Mouse (Mus musculus): Measurements from ENCODE around the gene Smim24. TPM values are rescaled to one million over a fixed set of nuclear protein-coding genes. Genes with fewer than 3 reads are reported as not detected.

Smim24 gene
- polyA plus RNA-seq, 1 experiment, result 51.1 TPM

DNA sequence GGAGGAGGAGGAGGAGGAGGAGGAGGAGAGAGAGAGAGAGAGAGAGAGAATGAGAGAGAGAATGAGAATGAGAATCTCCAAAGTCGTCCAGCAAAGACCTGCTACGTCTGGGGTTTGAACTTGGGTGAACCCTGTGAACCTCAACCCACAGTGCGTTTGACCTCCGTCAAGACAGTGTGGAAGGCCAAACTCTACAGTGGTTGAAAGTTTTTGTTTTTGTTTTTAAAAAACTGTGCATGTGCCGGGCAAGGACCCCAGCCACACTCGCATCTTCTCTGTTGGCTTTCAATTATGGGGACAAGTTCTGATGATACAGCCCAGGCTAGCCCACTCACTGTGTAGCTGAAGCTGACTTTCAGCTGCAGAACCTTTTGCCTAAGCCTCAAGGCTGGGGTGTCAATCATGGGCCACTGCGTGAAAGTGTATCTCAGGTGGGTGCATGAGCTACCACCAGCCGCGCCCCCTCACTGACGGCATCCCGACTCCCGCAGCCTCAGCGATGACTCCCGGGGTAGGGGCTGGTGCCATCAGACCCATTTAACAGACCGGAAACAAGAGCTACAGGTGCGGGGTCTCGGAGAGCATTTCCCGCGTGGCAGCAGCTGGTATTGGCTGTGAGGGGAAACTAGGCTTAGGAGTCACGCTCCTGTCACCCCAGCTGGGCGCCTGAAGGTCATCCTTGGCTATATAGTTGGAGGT is 39.5 kb downstream of the Smim24 start:
- TF ChIP-seq POLR2A (IDR thresholded peaks at IDR 0.05; ENCODE audit: control insufficient read depth, extremely low read depth, insufficient read depth, low read length, poor library complexity) (no peak), CTCF (IDR thresholded peaks at IDR 0.05; ENCODE audit: borderline replicate concordance, control insufficient read depth, extremely low read depth, insufficient read depth, low read length, poor library complexity) (no peak)
- Histone ChIP-seq H3K4me3 (ENCODE audit: control insufficient read depth, insufficient read depth, low read length) (peak overlapping the region; percentile 10), H3K27me3 (ENCODE audit: control insufficient read depth, insufficient read depth, low read length) (no peaks in the 10 kb centered on the region), H3K27ac (ENCODE audit: control insufficient read depth, insufficient read depth, low read length) (no peak overlapping the region), H3K36me3 (ENCODE audit: control insufficient read depth, insufficient read depth, low read length) (no peaks in the 10 kb centered on the region), H3K4me1 (replicated peaks; ENCODE audit: control insufficient read depth, insufficient read depth, low read length) (peaks cover 48% of the 10 kb centered on the region)
- WGBS, result 48% methylated on average over 21 of the region's 21 CpGs
- DNase-seq, result no peak

DNA sequence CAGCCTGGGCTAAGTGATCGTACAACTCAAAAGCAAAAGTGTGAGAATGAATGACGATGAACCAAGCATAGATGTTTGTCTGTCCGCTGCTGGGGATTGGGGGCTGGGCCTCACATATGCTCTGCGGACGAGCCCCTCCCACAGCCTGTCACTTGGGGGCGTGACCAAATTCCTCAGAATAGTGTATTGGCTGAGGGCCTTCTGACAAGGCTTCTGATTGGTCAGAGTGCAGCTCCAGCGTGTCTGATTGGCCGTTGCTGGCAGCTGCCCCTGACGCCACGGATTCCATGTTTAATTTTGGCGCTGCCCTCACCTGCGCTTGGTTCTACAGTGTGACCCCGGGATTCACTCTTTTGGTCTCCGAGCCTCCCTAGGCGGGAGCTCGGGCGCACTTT is 40.0 kb downstream of the Smim24 start:
- under 1% methylated on average over 17 of the region's 17 CpGs for WGBS

DNA sequence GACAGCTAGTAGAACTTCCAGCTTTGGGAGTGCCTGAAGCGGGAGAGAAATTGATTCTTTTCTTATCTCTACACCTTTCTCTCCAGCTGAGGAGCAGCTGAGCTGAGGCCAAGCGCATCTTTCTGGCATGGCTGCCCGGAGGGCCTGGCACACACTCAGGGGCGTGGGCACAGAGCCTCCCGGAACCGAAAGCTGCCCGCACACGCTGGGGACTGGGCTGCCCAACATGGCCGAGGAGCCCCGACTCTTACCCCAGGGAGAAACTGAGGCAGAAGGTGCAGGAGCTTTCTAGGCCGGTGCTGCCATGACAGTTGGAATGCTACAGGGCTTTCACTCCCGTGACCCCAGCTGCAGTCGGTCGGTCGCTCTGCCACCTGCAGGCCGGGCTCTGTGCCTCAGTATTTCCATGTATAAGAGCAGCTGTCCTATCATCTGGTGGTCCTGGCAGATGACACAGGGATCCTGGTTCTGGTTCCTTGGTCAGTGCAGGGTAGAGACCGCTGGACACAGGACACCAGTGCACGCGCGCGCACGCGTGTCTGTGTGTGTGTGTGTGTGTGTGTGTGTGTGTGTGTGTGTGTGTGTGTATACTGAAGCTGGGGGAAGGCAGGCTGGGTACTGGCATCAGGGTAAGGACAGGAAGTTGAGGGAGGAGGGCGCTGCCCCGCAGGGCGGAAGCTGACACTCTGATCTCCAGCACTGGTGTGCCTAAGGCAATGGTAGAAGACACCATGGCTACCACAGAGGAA is 40.9 kb downstream of the Smim24 start:
- Histone ChIP-seq H3K4me3 (ENCODE audit: control insufficient read depth, insufficient read depth, low read length) (peak overlapping the region; percentile 13), H3K27ac (ENCODE audit: control insufficient read depth, insufficient read depth, low read length) (peak overlapping the region; percentile 58), H3K27me3 (ENCODE audit: control insufficient read depth, insufficient read depth, low read length) (no peaks in the 10 kb centered on the region), H3K36me3 (ENCODE audit: control insufficient read depth, insufficient read depth, low read length) (no peaks in the 10 kb centered on the region), H3K4me1 (replicated peaks; ENCODE audit: control insufficient read depth, insufficient read depth, low read length) (peaks cover 48% of the 10 kb centered on the region)
- no peak for TF ChIP-seq CTCF (IDR thresholded peaks at IDR 0.05; ENCODE audit: borderline replicate concordance, control insufficient read depth, extremely low read depth, insufficient read depth, low read length, poor library complexity)
- TF ChIP-seq POLR2A (IDR thresholded peaks at IDR 0.05; ENCODE audit: control insufficient read depth, extremely low read depth, insufficient read depth, low read length, poor library complexity), result no peak
- DNase-seq, result peak; percentile 70
- WGBS, result 22% methylated on average over 26 of the region's 26 CpGs

More for the DNA sequence above, 40.0 kb downstream of the Smim24 start:
- H3K36me3 ChIP-seq (ENCODE audit: control insufficient read depth, insufficient read depth, low read length), result no peaks in the 10 kb centered on the region
- no peaks in the 10 kb centered on the region for H3K27me3 ChIP-seq (ENCODE audit: control insufficient read depth, insufficient read depth, low read length)
- H3K27ac ChIP-seq (ENCODE audit: control insufficient read depth, insufficient read depth, low read length), result peak overlapping the region; percentile 58; the same call in 1 of the 2 replicates
- peak overlapping the region; percentile 10 for H3K4me3 ChIP-seq (ENCODE audit: control insufficient read depth, insufficient read depth, low read length)
- DNase-seq, result peak; percentile 90
- no peak for TF ChIP-seq POLR2A (IDR thresholded peaks at IDR 0.05; ENCODE audit: control insufficient read depth, extremely low read depth, insufficient read depth, low read length, poor library complexity)
- peak; percentile 16; the same call in 1 of the 2 replicates for TF ChIP-seq CTCF (IDR thresholded peaks at IDR 0.05; ENCODE audit: borderline replicate concordance, control insufficient read depth, extremely low read depth, insufficient read depth, low read length, poor library complexity)
- H3K4me1 ChIP-seq (replicated peaks; ENCODE audit: control insufficient read depth, insufficient read depth, low read length), result peaks cover 48% of the 10 kb centered on the region

DNA sequence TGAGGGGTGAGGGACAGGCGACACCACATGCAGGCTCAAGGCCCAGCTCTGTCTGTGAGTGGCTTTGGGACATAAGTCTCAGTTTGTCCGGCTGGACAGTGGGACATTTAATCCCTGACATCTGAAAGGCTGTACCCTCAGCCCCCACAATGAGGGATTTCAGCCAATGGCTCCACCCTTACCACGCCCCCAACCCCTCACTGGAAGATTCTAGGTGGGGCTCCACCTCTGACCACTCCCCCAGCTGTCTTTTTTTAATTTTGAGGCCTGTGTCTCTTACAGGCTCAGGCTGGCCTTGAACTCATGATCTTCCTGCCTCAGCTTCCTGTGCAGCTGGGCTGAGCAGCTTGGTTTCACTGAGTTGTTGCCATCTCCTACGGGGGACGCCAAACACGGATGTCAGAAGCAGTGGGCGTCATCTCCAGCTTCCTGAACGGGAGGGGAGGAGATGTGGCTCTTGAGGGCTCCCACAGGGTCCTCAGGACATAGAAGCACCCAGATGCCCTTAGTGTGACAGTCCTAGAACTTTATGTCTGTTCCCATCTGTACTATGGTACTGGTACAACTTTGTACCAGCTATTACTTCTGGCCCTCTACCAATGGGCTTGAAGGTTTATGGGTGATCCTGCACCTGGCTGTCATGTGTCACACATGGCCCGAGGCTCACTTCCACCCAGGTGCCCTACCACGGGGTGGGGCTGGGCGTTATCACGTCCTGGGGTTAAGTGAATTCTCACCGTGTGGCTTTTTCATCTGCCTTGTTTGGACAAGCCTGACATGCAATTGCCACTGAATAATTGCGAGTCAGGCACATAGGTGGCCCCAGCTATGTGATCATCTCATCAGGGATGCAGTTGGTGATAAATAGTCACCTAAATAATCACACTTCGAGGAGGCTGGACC is 41.8 kb downstream of the Smim24 start:
- Histone ChIP-seq H3K4me1 (replicated peaks; ENCODE audit: control insufficient read depth, insufficient read depth, low read length) (peaks cover 41% of the 10 kb centered on the region), H3K27me3 (ENCODE audit: control insufficient read depth, insufficient read depth, low read length) (no peaks in the 10 kb centered on the region), H3K36me3 (ENCODE audit: control insufficient read depth, insufficient read depth, low read length) (no peaks in the 10 kb centered on the region), H3K4me3 (ENCODE audit: control insufficient read depth, insufficient read depth, low read length) (no peak overlapping the region), H3K27ac (ENCODE audit: control insufficient read depth, insufficient read depth, low read length) (peak overlapping the region; percentile 48; the same call in 1 of the 2 replicates)
- no peak for TF ChIP-seq CTCF (IDR thresholded peaks at IDR 0.05; ENCODE audit: borderline replicate concordance, control insufficient read depth, extremely low read depth, insufficient read depth, low read length, poor library complexity)
- TF ChIP-seq POLR2A (IDR thresholded peaks at IDR 0.05; ENCODE audit: control insufficient read depth, extremely low read depth, insufficient read depth, low read length, poor library complexity), result no peak
- 24% methylated on average over 15 of the region's 15 CpGs for WGBS
- DNase-seq, result peak; percentile 36

DNA sequence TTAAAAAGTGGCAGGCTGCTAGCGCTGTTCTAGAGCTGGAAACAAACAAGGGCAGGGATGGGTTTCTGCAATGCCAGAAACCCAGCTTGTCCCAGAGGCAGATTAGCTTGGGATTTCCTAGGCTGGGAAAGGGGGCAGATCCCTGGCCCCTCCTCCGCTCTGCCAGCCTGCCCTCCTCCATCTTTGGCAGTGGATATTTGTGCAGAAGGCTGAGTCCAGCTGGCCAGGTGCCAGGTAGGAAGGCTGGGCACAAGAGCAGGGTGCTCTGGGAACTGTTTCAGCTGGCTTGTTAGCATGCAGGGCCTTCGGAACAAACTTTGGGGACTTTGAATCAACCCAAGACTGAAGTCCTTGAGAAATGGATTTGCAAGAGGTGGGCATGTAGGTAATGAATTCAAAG is 42.6 kb downstream of the Smim24 start:
- no peak for DNase-seq
- Histone ChIP-seq H3K27me3 (ENCODE audit: control insufficient read depth, insufficient read depth, low read length) (no peaks in the 10 kb centered on the region), H3K27ac (ENCODE audit: control insufficient read depth, insufficient read depth, low read length) (no peak overlapping the region), H3K36me3 (ENCODE audit: control insufficient read depth, insufficient read depth, low read length) (no peaks in the 10 kb centered on the region), H3K4me3 (ENCODE audit: control insufficient read depth, insufficient read depth, low read length) (no peak overlapping the region), H3K4me1 (replicated peaks; ENCODE audit: control insufficient read depth, insufficient read depth, low read length) (peaks cover 39% of the 10 kb centered on the region)
- TF ChIP-seq CTCF (IDR thresholded peaks at IDR 0.05; ENCODE audit: borderline replicate concordance, control insufficient read depth, extremely low read depth, insufficient read depth, low read length, poor library complexity), result no peak
- WGBS, result 95% methylated on average over 3 of the region's 3 CpGs

DNA sequence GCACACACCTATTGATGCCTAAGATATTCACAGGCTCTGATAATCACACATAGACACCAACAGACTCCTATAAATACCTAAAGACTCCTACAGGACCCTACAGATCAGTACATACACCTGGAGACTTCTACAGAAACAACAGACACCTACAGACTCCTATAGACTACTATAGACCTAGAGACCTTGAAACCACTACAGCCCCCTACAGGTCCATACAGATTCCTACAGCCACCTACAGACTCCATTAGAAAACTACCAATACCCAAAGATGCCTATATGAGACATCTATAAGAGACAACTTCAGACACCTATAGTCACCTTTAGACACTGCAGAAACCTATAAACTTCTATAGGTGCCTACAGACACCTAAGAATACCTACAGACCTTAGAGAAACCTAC is 48.2 kb downstream of the Smim24 start:
- no peak for TF ChIP-seq POLR2A (IDR thresholded peaks at IDR 0.05; ENCODE audit: control insufficient read depth, extremely low read depth, insufficient read depth, low read length, poor library complexity)
- no peak for TF ChIP-seq CTCF (IDR thresholded peaks at IDR 0.05; ENCODE audit: borderline replicate concordance, control insufficient read depth, extremely low read depth, insufficient read depth, low read length, poor library complexity)
- no peak overlapping the region for H3K4me3 ChIP-seq (ENCODE audit: control insufficient read depth, insufficient read depth, low read length)
- H3K4me1 ChIP-seq (replicated peaks; ENCODE audit: control insufficient read depth, insufficient read depth, low read length), result no peaks in the 10 kb centered on the region
- H3K36me3 ChIP-seq (ENCODE audit: control insufficient read depth, insufficient read depth, low read length), result no peaks in the 10 kb centered on the region
- DNase-seq, result no peak
- no peaks in the 10 kb centered on the region for H3K27me3 ChIP-seq (ENCODE audit: control insufficient read depth, insufficient read depth, low read length)
- H3K27ac ChIP-seq (ENCODE audit: control insufficient read depth, insufficient read depth, low read length), result no peak overlapping the region

Other genes with a start within 250 kb of the Smim24 start
- gene Pias4, start 225.1 kb upstream of the Smim24 start, polyA plus RNA-seq (2012; rRNA removed), result 67.6 and 72.9 TPM in 2 replicates
- gene Eef2, start 216.4 kb upstream of the Smim24 start, polyA plus RNA-seq (2012; rRNA removed), result 2,100 and 2,369 TPM in 2 replicates
- 95.9 and 103 TPM in 2 replicates for gene Dapk3, start 210.0 kb upstream of the Smim24 start, polyA plus RNA-seq (2012; rRNA removed)
- gene 4930442H23Rik, start 209.2 kb upstream of the Smim24 start, polyA plus RNA-seq (2012; rRNA removed), result not detected in 2 replicates
- 0.12 TPM in 1 of 2 replicates, not detected in the other for gene Nmrk2, start 191.0 kb upstream of the Smim24 start, polyA plus RNA-seq (2012; rRNA removed)
- 2.4 and 2.5 TPM in 2 replicates for gene Atcay, start 162.2 kb upstream of the Smim24 start, polyA plus RNA-seq (2012; rRNA removed)
- 9.1 and 9.6 TPM in 2 replicates for gene Zfr2, start 159.9 kb upstream of the Smim24 start, polyA plus RNA-seq (2012; rRNA removed)
- gene Matk, start 140.1 kb upstream of the Smim24 start, polyA plus RNA-seq (2012; rRNA removed), result 19.5 and 21.0 TPM in 2 replicates
- 102 and 118 TPM in 2 replicates for gene Mrpl54, start 126.1 kb upstream of the Smim24 start, polyA plus RNA-seq (2012; rRNA removed)
- gene Apba3, start 126.1 kb upstream of the Smim24 start, polyA plus RNA-seq (2012; rRNA removed), result 125 and 136 TPM in 2 replicates
- gene Tjp3, start 101.5 kb upstream of the Smim24 start, polyA plus RNA-seq (2012; rRNA removed), result 27.5 and 34.5 TPM in 2 replicates
- gene Pip5k1c, start 100.1 kb upstream of the Smim24 start, polyA plus RNA-seq (2012; rRNA removed), result 212 and 239 TPM in 2 replicates
- gene Cactin, start 71.9 kb upstream of the Smim24 start, polyA plus RNA-seq (2012; rRNA removed), result 89.3 and 89.6 TPM in 2 replicates
- 310 and 312 TPM in 2 replicates for gene Tbxa2r, start 64.3 kb upstream of the Smim24 start, polyA plus RNA-seq (2012; rRNA removed)
- gene Gipc3, start 49.8 kb upstream of the Smim24 start, polyA plus RNA-seq (2012; rRNA removed), result 0.70 and 0.82 TPM in 2 replicates
- 199 and 209 TPM in 2 replicates for gene Hmg20b, start 42.6 kb upstream of the Smim24 start, polyA plus RNA-seq (2012; rRNA removed)
- 65.3 and 85.5 TPM in 2 replicates for gene Mfsd12, start 35.6 kb upstream of the Smim24 start, polyA plus RNA-seq (2012; rRNA removed)
- 12.7 TPM in 2 replicates for gene 4930404N11Rik, start 27.2 kb upstream of the Smim24 start, polyA plus RNA-seq (2012; rRNA removed)
- 181 and 201 TPM in 2 replicates for gene Fzr1, start 14.5 kb upstream of the Smim24 start, polyA plus RNA-seq (2012; rRNA removed)
- 119 and 123 TPM in 2 replicates for gene Dohh, start 8.6 kb upstream of the Smim24 start, polyA plus RNA-seq (2012; rRNA removed)
- 4.1 and 5.3 TPM in 2 replicates for gene Gm48551, start 8.6 kb upstream of the Smim24 start, polyA plus RNA-seq (2012; rRNA removed)
- gene Gm48552, start 4.0 kb upstream of the Smim24 start, polyA plus RNA-seq (2012; rRNA removed), result 7.5 and 8.4 TPM in 2 replicates
- 26.3 and 26.7 TPM in 2 replicates for gene Nfic, start 62.6 kb downstream of the Smim24 start, polyA plus RNA-seq (2012; rRNA removed)
- gene Celf5, start 89.7 kb downstream of the Smim24 start, polyA plus RNA-seq (2012; rRNA removed), result 4.3 and 5.1 TPM in 2 replicates
- 332 and 337 TPM in 2 replicates for gene Ncln, start 103.3 kb downstream of the Smim24 start, polyA plus RNA-seq (2012; rRNA removed)
- 84.3 and 87.2 TPM in 2 replicates for gene S1pr4, start 107.1 kb downstream of the Smim24 start, polyA plus RNA-seq (2012; rRNA removed)
- gene Gna15, start 131.2 kb downstream of the Smim24 start, polyA plus RNA-seq (2012; rRNA removed), result 9.5 and 10.6 TPM in 2 replicates
- 73.1 and 81.0 TPM in 2 replicates for gene Gna11, start 152.1 kb downstream of the Smim24 start, polyA plus RNA-seq (2012; rRNA removed)
- 3,110 and 3,125 TPM in 2 replicates for gene Aes, start 166.4 kb downstream of the Smim24 start, polyA plus RNA-seq (2012; rRNA removed)
- gene Tle2, start 181.5 kb downstream of the Smim24 start, polyA plus RNA-seq (2012; rRNA removed), result 100 and 115 TPM in 2 replicates
- gene Tle6, start 208.0 kb downstream of the Smim24 start, polyA plus RNA-seq (2012; rRNA removed), result 22.5 and 28.8 TPM in 2 replicates
- 2.8 and 3.3 TPM in 2 replicates for gene BC025920, start 213.2 kb downstream of the Smim24 start, polyA plus RNA-seq (2012; rRNA removed)
- gene Sirt6, start 234.7 kb downstream of the Smim24 start, polyA plus RNA-seq (2012; rRNA removed), result 81.9 and 84.7 TPM in 2 replicates
- gene Ankrd24, start 235.5 kb downstream of the Smim24 start, polyA plus RNA-seq (2012; rRNA removed), result 16.3 and 19.1 TPM in 2 replicates

All from thymus, adult 2 months (tissue).